Mouse (Mus musculus): ENCODE measurements around the gene Gtpbp1.

- TF ChIP-seq EP300 (IDR thresholded peaks at IDR 0.05; ENCODE audit: insufficient read depth, low read depth, low read length) (no peak), CTCF (IDR thresholded peaks at IDR 0.05) (peak; percentile 66)
Observed at GRCm38 (mm10) chr15:79651481-79651880, 39.2 kb upstream of the Gtpbp1 start.
